Mouse (Mus musculus): Measurements from ENCODE around the gene Tril. TPM values are rescaled to one million over a fixed set of nuclear protein-coding genes. Genes with fewer than 3 reads are reported as not detected.

Gene Tril
- polyA plus RNA-seq, 1 experiment: not detected

- H3K4me1 ChIP-seq (ENCODE audit: control insufficient read depth): no peaks in the 10 kb centered on the region
- no peaks in the 10 kb centered on the region for H3K9me3 ChIP-seq (ENCODE audit: control insufficient read depth, low read length)
- no peak for TF ChIP-seq TAL1 (IDR thresholded peaks at IDR 0.05; ENCODE audit: low read length)
- TF ChIP-seq GATA1 (IDR thresholded peaks at IDR 0.05; ENCODE audit: low read length): no peak
- peaks cover 11% of the 10 kb centered on the region for H3K27me3 ChIP-seq (ENCODE audit: control insufficient read depth)
- no peak overlapping the region for H3K4me3 ChIP-seq (replicated peaks)
- no peaks in the 10 kb centered on the region for H3K36me3 ChIP-seq (ENCODE audit: control insufficient read depth)
These were observed 23.8 kb downstream of the Tril start for GRCm38 (mm10) chr6:53796835-53797234.

- Histone ChIP-seq H3K36me3 (ENCODE audit: control insufficient read depth) (no peaks in the 10 kb centered on the region), H3K9me3 (ENCODE audit: control insufficient read depth, low read length) (no peaks in the 10 kb centered on the region), H3K4me1 (ENCODE audit: control insufficient read depth) (no peaks in the 10 kb centered on the region), H3K4me3 (replicated peaks) (no peak overlapping the region), H3K27me3 (ENCODE audit: control insufficient read depth) (peaks cover 11% of the 10 kb centered on the region)
- TF ChIP-seq TAL1 (IDR thresholded peaks at IDR 0.05; ENCODE audit: low read length): no peak
- no peak for TF ChIP-seq GATA1 (IDR thresholded peaks at IDR 0.05; ENCODE audit: low read length)
These were observed 24.8 kb downstream of the Tril start for GRCm38 (mm10) chr6:53795788-53796187.

- Histone ChIP-seq H3K36me3 (ENCODE audit: control insufficient read depth) (no peaks in the 10 kb centered on the region), H3K9me3 (ENCODE audit: control insufficient read depth, low read length) (no peaks in the 10 kb centered on the region), H3K4me3 (replicated peaks) (no peak overlapping the region), H3K27me3 (ENCODE audit: control insufficient read depth) (peaks cover 11% of the 10 kb centered on the region), H3K4me1 (ENCODE audit: control insufficient read depth) (no peaks in the 10 kb centered on the region)
- TF ChIP-seq TAL1 (IDR thresholded peaks at IDR 0.05; ENCODE audit: low read length) (no peak), GATA1 (IDR thresholded peaks at IDR 0.05; ENCODE audit: low read length) (no peak)
These were observed 25.6 kb downstream of the Tril start for GRCm38 (mm10) chr6:53795078-53795477.

- Histone ChIP-seq H3K4me3 (replicated peaks) (no peak overlapping the region), H3K4me1 (ENCODE audit: control insufficient read depth) (no peaks in the 10 kb centered on the region), H3K9me3 (ENCODE audit: control insufficient read depth, low read length) (no peaks in the 10 kb centered on the region), H3K36me3 (ENCODE audit: control insufficient read depth) (no peaks in the 10 kb centered on the region), H3K27me3 (ENCODE audit: control insufficient read depth) (peaks cover 11% of the 10 kb centered on the region)
- TF ChIP-seq GATA1 (IDR thresholded peaks at IDR 0.05; ENCODE audit: low read length) (no peak), TAL1 (IDR thresholded peaks at IDR 0.05; ENCODE audit: low read length) (no peak)
These were observed 26.2 kb downstream of the Tril start for GRCm38 (mm10) chr6:53794323-53794971.

- no peaks in the 10 kb centered on the region for H3K4me1 ChIP-seq (ENCODE audit: control insufficient read depth)
- H3K36me3 ChIP-seq (ENCODE audit: control insufficient read depth): no peaks in the 10 kb centered on the region
- no peaks in the 10 kb centered on the region for H3K9me3 ChIP-seq (ENCODE audit: control insufficient read depth, low read length)
- H3K4me3 ChIP-seq (replicated peaks): no peak overlapping the region
- no peaks in the 10 kb centered on the region for H3K27me3 ChIP-seq (ENCODE audit: control insufficient read depth)
- TF ChIP-seq GATA1 (IDR thresholded peaks at IDR 0.05; ENCODE audit: low read length): no peak
- TF ChIP-seq TAL1 (IDR thresholded peaks at IDR 0.05; ENCODE audit: low read length): no peak
These were observed 37.6 kb downstream of the Tril start for GRCm38 (mm10) chr6:53782880-53783539.

GRCm38 (mm10) chr6:53782273-53782672 is 38.4 kb downstream of the Tril start:
- no peak overlapping the region for H3K4me3 ChIP-seq (replicated peaks)
- no peaks in the 10 kb centered on the region for H3K9me3 ChIP-seq (ENCODE audit: control insufficient read depth, low read length)
- no peak for TF ChIP-seq TAL1 (IDR thresholded peaks at IDR 0.05; ENCODE audit: low read length)
- no peak for TF ChIP-seq GATA1 (IDR thresholded peaks at IDR 0.05; ENCODE audit: low read length)
- H3K27me3 ChIP-seq (ENCODE audit: control insufficient read depth): no peaks in the 10 kb centered on the region
- H3K36me3 ChIP-seq (ENCODE audit: control insufficient read depth): no peaks in the 10 kb centered on the region
- no peaks in the 10 kb centered on the region for H3K4me1 ChIP-seq (ENCODE audit: control insufficient read depth)

GRCm38 (mm10) chr6:53781171-53781570 is 39.5 kb downstream of the Tril start:
- H3K4me3 ChIP-seq (replicated peaks): no peak overlapping the region
- no peak for TF ChIP-seq TAL1 (IDR thresholded peaks at IDR 0.05; ENCODE audit: low read length)
- H3K9me3 ChIP-seq (ENCODE audit: control insufficient read depth, low read length): no peaks in the 10 kb centered on the region
- no peaks in the 10 kb centered on the region for H3K36me3 ChIP-seq (ENCODE audit: control insufficient read depth)
- H3K27me3 ChIP-seq (ENCODE audit: control insufficient read depth): no peaks in the 10 kb centered on the region
- no peaks in the 10 kb centered on the region for H3K4me1 ChIP-seq (ENCODE audit: control insufficient read depth)

GRCm38 (mm10) chr6:53780008-53780407 is 40.6 kb downstream of the Tril start:
- H3K36me3 ChIP-seq (ENCODE audit: control insufficient read depth): no peaks in the 10 kb centered on the region
- no peaks in the 10 kb centered on the region for H3K4me1 ChIP-seq (ENCODE audit: control insufficient read depth)
- TF ChIP-seq TAL1 (IDR thresholded peaks at IDR 0.05; ENCODE audit: low read length) (no peak), GATA1 (IDR thresholded peaks at IDR 0.05; ENCODE audit: low read length) (no peak)

GRCm38 (mm10) chr6:53779526-53779925 is 41.1 kb downstream of the Tril start:
- Histone ChIP-seq H3K4me1 (ENCODE audit: control insufficient read depth) (no peaks in the 10 kb centered on the region), H3K27me3 (ENCODE audit: control insufficient read depth) (no peaks in the 10 kb centered on the region), H3K9me3 (ENCODE audit: control insufficient read depth, low read length) (no peaks in the 10 kb centered on the region), H3K4me3 (replicated peaks) (no peak overlapping the region), H3K36me3 (ENCODE audit: control insufficient read depth) (no peaks in the 10 kb centered on the region)
- TF ChIP-seq TAL1 (IDR thresholded peaks at IDR 0.05; ENCODE audit: low read length) (no peak), GATA1 (IDR thresholded peaks at IDR 0.05; ENCODE audit: low read length) (no peak)

More at GRCm38 (mm10) chr6:53780008-53780407, 40.6 kb downstream of the Tril start:
- H3K27me3 ChIP-seq (ENCODE audit: control insufficient read depth): no peaks in the 10 kb centered on the region
- H3K9me3 ChIP-seq (ENCODE audit: control insufficient read depth, low read length): no peaks in the 10 kb centered on the region
- no peak overlapping the region for H3K4me3 ChIP-seq (replicated peaks)

All from erythroblast, embryonic 14.5 days (primary cell).